Mouse (Mus musculus): ENCODE results near the gene Zbtb1. TPM values are rescaled to one million over a fixed set of nuclear protein-coding genes. Genes with fewer than 3 reads are reported as not detected.

Gene Zbtb1
- polyA plus RNA-seq, 1 experiment: 3.5 TPM

DNA sequence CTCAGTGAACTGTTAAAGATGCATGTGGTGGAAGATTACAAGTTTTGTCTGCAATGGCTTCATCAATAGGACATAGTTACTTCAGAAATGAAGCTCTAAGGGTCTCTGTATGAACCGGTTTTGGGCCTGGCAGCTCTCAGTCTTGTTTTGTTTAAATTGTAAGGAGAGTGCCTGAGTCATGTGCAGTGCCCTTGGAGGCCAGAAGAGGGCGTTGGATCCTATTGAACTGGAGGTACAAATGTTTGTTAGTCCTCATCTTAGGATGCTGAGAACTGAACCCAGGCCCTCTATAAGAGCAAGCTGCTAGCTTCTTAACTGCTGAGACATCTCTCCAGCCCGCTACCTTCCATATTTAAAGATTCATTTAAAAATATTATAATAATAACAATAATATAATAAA lies 31.6 kb downstream of the Zbtb1 start:
- no peak overlapping the region for H3K4me3 ChIP-seq (ENCODE audit: insufficient read depth, low read length)
- H3K27ac ChIP-seq (ENCODE audit: insufficient read depth, low read length): no peak overlapping the region
- no peak for TF ChIP-seq POLR2A (IDR thresholded peaks at IDR 0.05; ENCODE audit: extremely low read depth, insufficient read depth, low read length)
- peaks cover 3% of the 10 kb centered on the region; the same call in 1 of the 2 replicates for H3K4me1 ChIP-seq (ENCODE audit: control insufficient read depth, insufficient read depth, low read length)

DNA sequence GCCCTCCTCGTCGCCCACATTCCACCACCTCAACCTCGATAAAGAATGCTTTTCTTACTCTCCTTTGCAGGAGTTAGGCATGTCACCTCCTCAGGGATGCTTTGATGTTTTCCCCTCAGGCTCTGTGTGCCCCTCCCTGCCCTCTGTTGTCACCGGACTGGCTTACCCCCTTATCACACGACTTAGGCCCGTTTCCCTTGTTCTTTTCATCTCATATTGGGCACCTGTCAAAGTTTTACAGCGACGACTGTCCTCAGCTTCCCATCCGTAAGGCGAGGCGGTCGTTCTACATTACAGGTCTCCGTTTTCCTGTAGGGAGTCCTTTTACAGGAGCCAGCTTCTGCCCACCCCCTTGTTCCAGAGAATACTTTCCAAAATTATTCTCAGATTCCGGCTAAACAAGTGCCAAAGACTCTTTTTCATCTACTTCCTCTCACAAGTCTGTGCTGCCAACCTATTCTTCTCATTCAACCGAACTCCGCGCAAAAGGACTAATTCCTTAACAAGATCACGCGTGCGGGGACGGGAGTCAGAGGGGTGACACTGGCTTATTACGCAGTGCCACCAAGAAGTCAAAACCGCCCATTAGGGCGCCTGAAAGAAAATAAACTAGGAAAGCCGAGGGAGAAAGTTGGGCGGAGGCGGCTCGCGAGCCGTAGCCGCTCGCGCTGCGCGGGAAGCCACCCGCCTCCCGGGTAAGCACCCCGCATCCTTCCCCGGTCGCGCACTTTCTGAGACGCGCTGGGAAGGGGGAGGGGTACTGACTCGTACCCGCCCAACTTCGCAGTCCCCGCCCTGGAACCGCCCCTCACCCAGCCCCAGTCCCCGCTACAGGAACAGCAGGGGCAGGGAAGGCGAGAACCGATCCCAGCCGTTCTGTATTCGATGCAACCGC lies 33.2 kb downstream of the Zbtb1 start:
- Histone ChIP-seq H3K4me3 (ENCODE audit: insufficient read depth, low read length) (peak overlapping the region; percentile 71), H3K4me1 (ENCODE audit: control insufficient read depth, insufficient read depth, low read length) (peaks cover 3% of the 10 kb centered on the region; the same call in 1 of the 2 replicates), H3K27ac (ENCODE audit: insufficient read depth, low read length) (peak overlapping the region; percentile 93)
- TF ChIP-seq POLR2A (IDR thresholded peaks at IDR 0.05; ENCODE audit: extremely low read depth, insufficient read depth, low read length): peak; percentile 56; the same call in 1 of the 2 replicates
- no peak for TF ChIP-seq CTCF (IDR thresholded peaks at IDR 0.05; ENCODE audit: extremely low read depth, insufficient read depth, low read length)

DNA sequence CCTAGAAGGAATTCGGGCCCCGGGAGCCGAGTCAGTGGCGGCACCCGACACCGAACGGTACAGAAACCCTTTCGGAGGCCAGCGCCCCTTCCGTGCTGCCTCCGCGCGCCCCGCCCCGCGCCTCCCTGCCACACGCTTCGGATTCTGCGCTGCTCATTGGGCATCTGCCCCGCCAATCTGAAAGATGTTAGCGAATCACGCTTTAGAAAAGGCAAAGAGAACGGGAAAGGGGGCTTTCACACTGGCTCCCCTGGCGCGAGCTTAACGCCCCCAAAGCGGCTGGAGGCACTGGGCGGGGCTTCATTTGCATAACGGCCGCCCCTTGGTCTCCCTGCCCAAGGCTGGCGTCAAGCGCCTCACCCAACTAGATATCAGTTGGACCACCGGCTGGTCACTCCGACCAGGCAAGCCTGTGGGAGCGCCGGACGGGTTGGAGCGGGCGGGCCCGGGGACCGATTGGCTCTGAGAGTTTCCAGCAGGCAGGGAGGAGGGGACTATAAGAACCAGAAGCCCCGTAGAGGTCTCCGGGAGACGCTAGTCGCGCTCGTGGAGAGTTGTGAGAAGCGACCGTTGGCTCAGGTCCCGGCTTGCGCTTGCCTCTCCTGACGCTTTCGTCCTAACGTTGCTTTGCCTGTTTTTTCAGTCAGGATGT lies 33.9 kb downstream of the Zbtb1 start, which contains the start of gene Hspa2:
Gene Hspa2 (plus strand): TSS at position 291 of the 652 bp plus-strand sequence.
- H3K4me3 ChIP-seq (ENCODE audit: insufficient read depth, low read length): peak within 1 kb of the TSS; percentile 71
- peak; percentile 99 for TF ChIP-seq POLR2A (IDR thresholded peaks at IDR 0.05; ENCODE audit: extremely low read depth, insufficient read depth, low read length)
- no peak for TF ChIP-seq CTCF (IDR thresholded peaks at IDR 0.05; ENCODE audit: extremely low read depth, insufficient read depth, low read length)
- peak within 1 kb of the TSS; percentile 93 for H3K27ac ChIP-seq (ENCODE audit: insufficient read depth, low read length)
- peaks cover 3% of the 10 kb centered on the region; the same call in 1 of the 2 replicates for H3K4me1 ChIP-seq (ENCODE audit: control insufficient read depth, insufficient read depth, low read length)

DNA sequence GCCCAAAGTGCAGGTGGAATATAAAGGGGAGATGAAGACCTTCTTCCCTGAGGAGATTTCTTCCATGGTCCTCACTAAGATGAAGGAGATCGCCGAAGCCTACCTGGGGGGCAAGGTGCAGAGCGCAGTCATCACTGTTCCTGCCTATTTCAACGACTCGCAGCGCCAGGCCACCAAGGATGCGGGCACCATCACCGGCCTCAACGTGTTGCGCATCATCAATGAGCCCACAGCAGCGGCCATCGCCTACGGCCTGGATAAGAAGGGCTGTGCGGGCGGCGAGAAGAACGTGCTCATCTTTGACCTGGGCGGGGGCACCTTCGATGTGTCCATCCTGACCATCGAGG lies 34.7 kb downstream of the Zbtb1 start:
- Histone ChIP-seq H3K4me3 (ENCODE audit: insufficient read depth, low read length) (peak overlapping the region; percentile 71), H3K4me1 (ENCODE audit: control insufficient read depth, insufficient read depth, low read length) (peaks cover 3% of the 10 kb centered on the region; the same call in 1 of the 2 replicates), H3K27ac (ENCODE audit: insufficient read depth, low read length) (no peak overlapping the region)
- TF ChIP-seq CTCF (IDR thresholded peaks at IDR 0.05; ENCODE audit: extremely low read depth, insufficient read depth, low read length): no peak
- TF ChIP-seq POLR2A (IDR thresholded peaks at IDR 0.05; ENCODE audit: extremely low read depth, insufficient read depth, low read length): no peak

DNA sequence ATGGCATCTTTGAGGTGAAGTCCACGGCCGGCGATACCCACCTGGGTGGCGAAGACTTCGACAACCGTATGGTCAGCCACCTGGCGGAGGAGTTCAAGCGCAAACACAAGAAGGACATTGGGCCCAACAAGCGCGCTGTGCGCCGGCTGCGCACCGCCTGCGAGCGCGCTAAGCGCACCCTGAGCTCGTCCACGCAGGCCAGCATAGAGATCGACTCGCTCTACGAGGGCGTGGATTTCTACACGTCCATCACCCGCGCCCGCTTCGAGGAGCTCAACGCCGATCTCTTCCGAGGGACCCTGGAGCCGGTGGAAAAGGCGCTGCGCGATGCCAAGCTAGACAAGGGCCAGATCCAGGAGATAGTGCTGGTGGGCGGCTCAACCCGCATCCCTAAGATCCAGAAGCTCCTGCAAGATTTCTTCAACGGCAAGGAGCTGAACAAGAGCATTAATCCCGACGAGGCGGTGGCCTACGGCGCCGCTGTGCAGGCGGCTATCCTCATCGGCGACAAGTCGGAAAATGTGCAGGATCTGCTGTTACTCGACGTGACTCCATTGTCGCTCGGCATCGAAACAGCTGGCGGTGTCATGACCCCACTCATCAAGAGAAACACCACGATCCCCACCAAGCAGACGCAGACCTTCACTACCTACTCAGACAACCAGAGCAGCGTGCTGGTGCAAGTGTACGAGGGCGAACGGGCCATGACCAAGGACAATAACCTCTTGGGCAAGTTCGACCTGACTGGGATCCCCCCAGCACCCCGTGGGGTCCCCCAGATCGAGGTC lies 35.3 kb downstream of the Zbtb1 start:
- Histone ChIP-seq H3K4me3 (ENCODE audit: insufficient read depth, low read length) (peak overlapping the region; percentile 71), H3K27ac (ENCODE audit: insufficient read depth, low read length) (no peak overlapping the region), H3K4me1 (ENCODE audit: control insufficient read depth, insufficient read depth, low read length) (peaks cover 3% of the 10 kb centered on the region; the same call in 1 of the 2 replicates)
- TF ChIP-seq CTCF (IDR thresholded peaks at IDR 0.05; ENCODE audit: extremely low read depth, insufficient read depth, low read length) (no peak), POLR2A (IDR thresholded peaks at IDR 0.05; ENCODE audit: extremely low read depth, insufficient read depth, low read length) (no peak)

DNA sequence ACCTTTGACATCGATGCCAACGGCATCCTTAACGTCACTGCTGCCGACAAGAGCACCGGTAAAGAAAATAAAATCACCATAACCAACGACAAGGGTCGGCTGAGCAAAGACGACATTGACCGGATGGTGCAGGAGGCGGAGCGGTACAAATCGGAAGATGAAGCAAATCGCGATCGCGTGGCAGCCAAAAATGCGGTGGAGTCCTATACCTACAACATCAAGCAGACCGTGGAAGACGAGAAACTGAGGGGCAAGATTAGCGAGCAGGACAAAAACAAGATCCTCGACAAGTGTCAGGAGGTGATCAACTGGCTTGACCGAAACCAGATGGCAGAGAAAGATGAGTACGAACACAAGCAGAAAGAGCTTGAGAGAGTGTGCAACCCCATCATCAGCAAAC lies 35.9 kb downstream of the Zbtb1 start:
- no peak overlapping the region for H3K27ac ChIP-seq (ENCODE audit: insufficient read depth, low read length)
- TF ChIP-seq CTCF (IDR thresholded peaks at IDR 0.05; ENCODE audit: extremely low read depth, insufficient read depth, low read length): no peak
- no peak for TF ChIP-seq POLR2A (IDR thresholded peaks at IDR 0.05; ENCODE audit: extremely low read depth, insufficient read depth, low read length)
- H3K4me3 ChIP-seq (ENCODE audit: insufficient read depth, low read length): peak overlapping the region; percentile 71
- peaks cover 3% of the 10 kb centered on the region; the same call in 1 of the 2 replicates for H3K4me1 ChIP-seq (ENCODE audit: control insufficient read depth, insufficient read depth, low read length)

DNA sequence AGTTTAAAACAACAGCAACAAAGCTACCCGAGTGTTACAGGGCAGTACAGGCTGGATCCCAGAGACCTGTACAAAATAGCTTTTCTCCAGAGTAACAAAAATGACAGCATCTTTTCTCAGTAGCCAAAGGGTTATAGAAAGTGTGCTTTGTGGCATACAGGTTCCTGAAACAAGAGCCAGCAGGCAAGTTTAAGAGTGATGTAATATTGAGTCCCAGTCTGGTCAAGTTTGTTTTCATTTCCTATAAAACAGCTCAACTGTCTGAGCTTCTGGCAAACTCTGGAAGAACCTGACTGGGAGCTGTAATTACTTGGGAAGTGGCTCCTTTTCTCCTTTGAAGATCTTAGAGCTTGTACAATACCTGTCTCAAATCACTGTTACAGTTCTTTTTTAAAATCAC lies 37.1 kb downstream of the Zbtb1 start:
- H3K4me3 ChIP-seq (ENCODE audit: insufficient read depth, low read length): no peak overlapping the region
- H3K4me1 ChIP-seq (ENCODE audit: control insufficient read depth, insufficient read depth, low read length): peaks cover 3% of the 10 kb centered on the region; the same call in 1 of the 2 replicates
- no peak overlapping the region for H3K27ac ChIP-seq (ENCODE audit: insufficient read depth, low read length)
- TF ChIP-seq CTCF (IDR thresholded peaks at IDR 0.05; ENCODE audit: extremely low read depth, insufficient read depth, low read length) (no peak), POLR2A (IDR thresholded peaks at IDR 0.05; ENCODE audit: extremely low read depth, insufficient read depth, low read length) (no peak)

DNA sequence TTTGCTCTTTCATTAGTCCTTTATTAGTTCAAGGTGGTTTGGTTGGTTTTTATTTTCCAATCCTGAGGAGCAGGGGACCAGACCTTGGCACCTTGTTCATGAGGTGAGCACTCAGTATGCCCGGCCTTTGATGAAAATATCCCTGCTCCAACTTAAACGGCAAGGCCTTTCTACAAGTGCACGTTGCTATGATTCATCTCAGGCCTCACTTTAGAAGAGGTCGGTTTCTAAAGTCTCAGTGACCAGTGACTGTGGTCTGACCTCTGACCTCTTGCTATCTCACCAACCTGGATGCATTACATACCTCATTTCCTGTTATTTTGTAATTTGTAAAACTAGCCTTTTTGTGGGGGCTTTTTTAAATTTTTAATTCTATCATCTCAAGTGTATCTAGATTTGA lies 39.1 kb downstream of the Zbtb1 start:
- Histone ChIP-seq H3K27ac (ENCODE audit: insufficient read depth, low read length) (no peak overlapping the region), H3K4me3 (ENCODE audit: insufficient read depth, low read length) (no peak overlapping the region), H3K4me1 (ENCODE audit: control insufficient read depth, insufficient read depth, low read length) (no peaks in the 10 kb centered on the region)
- no peak for TF ChIP-seq POLR2A (IDR thresholded peaks at IDR 0.05; ENCODE audit: extremely low read depth, insufficient read depth, low read length)
- no peak for TF ChIP-seq CTCF (IDR thresholded peaks at IDR 0.05; ENCODE audit: extremely low read depth, insufficient read depth, low read length)

DNA sequence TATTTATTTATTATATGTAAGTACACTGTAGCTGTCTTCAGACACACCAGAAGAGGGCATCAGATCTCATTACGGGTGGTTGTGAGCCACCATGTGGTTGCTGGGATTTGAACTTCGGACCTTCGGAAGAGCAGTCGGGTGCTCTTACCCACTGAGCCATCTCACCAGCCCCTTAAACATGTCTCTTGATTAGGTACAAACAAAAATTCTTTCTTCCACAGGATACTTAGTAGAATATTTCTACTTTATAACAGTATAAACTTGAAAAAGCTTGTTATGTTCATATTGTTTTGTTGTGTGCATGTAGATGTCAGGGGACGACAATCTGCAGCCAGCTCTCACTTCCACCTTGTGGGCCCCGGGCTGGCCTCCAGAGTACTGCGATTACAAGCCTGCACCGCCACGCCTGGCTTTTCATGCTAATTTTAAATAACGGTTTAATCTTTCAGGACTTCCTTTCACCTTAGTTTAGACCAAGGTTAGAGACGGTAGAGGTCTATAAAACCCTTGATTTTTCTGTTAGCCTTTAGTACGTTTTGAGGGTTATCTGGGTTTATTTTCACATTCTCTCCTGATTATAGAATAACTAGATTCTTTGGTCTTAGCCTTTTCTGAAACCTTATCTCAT lies 45.4 kb downstream of the Zbtb1 start:
- Histone ChIP-seq H3K27ac (ENCODE audit: insufficient read depth, low read length) (no peak overlapping the region), H3K4me3 (ENCODE audit: insufficient read depth, low read length) (no peak overlapping the region), H3K4me1 (ENCODE audit: control insufficient read depth, insufficient read depth, low read length) (no peaks in the 10 kb centered on the region)
- TF ChIP-seq POLR2A (IDR thresholded peaks at IDR 0.05; ENCODE audit: extremely low read depth, insufficient read depth, low read length) (no peak), CTCF (IDR thresholded peaks at IDR 0.05; ENCODE audit: extremely low read depth, insufficient read depth, low read length) (no peak)

All from cortical plate, adult 2 months (tissue).